Mouse (Mus musculus) layer of hippocampus, postnatal 10 days (tissue): ENCODE measurements around the gene Rpl19. TPM values are rescaled to one million over a fixed set of nuclear protein-coding genes. Genes with fewer than 3 reads are reported as not detected.

ENCODE experiments used
- DNase-seq, 2 experiments: peaks; one replicate each; pipeline ENCODE4 v3.0.0; 2021; ENCODE audit warnings: low spot score in 2 of 2
- long read RNA-seq: library from polyadenylated mRNA; stranded (forward); transcript quantifications from one replicate; pipeline ENCODE4 v2.0.0, GENCODE M21; 2023
- total RNA-seq, 2 experiments: library from RNA; stranded (reverse); gene quantifications; 2 replicates each; pipeline ENCODE4 v1.2.3; 2021

Rpl19 gene
- total RNA-seq = 100 to 1,000 TPM; 648 to 672 TPM
- long read RNA-seq, transcript Rpl19-202 (6 exons, 737 nt) = minor isoform, 8 of 412 reads
- long read RNA-seq, transcript Rpl19-201 (6 exons, 751 nt) = major isoform, 350 of 412 reads
- long read RNA-seq, partial matches to known transcripts = 41 of 412 reads
- long read RNA-seq, other reads (novel, unspliced or antisense) = 13 of 412 reads

GRCm38 (mm10) chr11:98026570-98027296, at the start of gene Rpl19:
Rpl19 (plus strand) TSS chr11:98026710.
- DNase-seq = peak; percentile 94 to 96

GRCm38 (mm10) chr11:97977797-97978196, 48.7 kb upstream of the Rpl19 start:
- no peak for DNase-seq

- no peak for DNase-seq
Measured at GRCm38 (mm10) chr11:97978392-97978791, 48.1 kb upstream of the Rpl19 start.

GRCm38 (mm10) chr11:97979824-97980495, 46.5 kb upstream of the Rpl19 start:
- no peak for DNase-seq

GRCm38 (mm10) chr11:97980531-97980966, 46.0 kb upstream of the Rpl19 start:
- no peak for DNase-seq

- DNase-seq = no peak
Measured at GRCm38 (mm10) chr11:97982721-97983120, 43.8 kb upstream of the Rpl19 start.

- no peak for DNase-seq
Measured at GRCm38 (mm10) chr11:97983506-97983905, 43.0 kb upstream of the Rpl19 start.

- no peak for DNase-seq
Measured at GRCm38 (mm10) chr11:97983983-97984382, 42.5 kb upstream of the Rpl19 start.

GRCm38 (mm10) chr11:97985727-97986677, 40.5 kb upstream of the Rpl19 start, which contains the start of gene Plxdc1:
Plxdc1 (minus strand) TSS chr11:97986444.
- DNase-seq = peak; percentile 34 to 53

- no peak for DNase-seq
Measured at GRCm38 (mm10) chr11:97986738-97987465, 39.6 kb upstream of the Rpl19 start.

- DNase-seq = peak; percentile 97 to 98
Measured at GRCm38 (mm10) chr11:97987551-97988526, 38.7 kb upstream of the Rpl19 start.

GRCm38 (mm10) chr11:97988530-97989096, 37.9 kb upstream of the Rpl19 start:
- DNase-seq = peak; percentile 83 to 88

GRCm38 (mm10) chr11:97994539-97995100, 31.9 kb upstream of the Rpl19 start:
- DNase-seq = peak; percentile 72 to 78

GRCm38 (mm10) chr11:97995564-97996288, 30.8 kb upstream of the Rpl19 start, which contains the start of gene Arl5c:
Arl5c (minus strand) TSS chr11:97996181.
- peak in 1 of 2 experiments; percentile 41 for DNase-seq

- DNase-seq = no peak
Measured at GRCm38 (mm10) chr11:97996691-97997090, 29.8 kb upstream of the Rpl19 start.

- no peak for DNase-seq
Measured at GRCm38 (mm10) chr11:97997387-97997960, 29.0 kb upstream of the Rpl19 start.
